Mouse (Mus musculus) retina, adult 2 months (tissue): ENCODE results near the gene Hmgn2.
"Not testable (repeated sequence)": the region's sequence is repeated elsewhere in the genome, so short reads cannot be mapped to it uniquely, and the experiment has no call there.

Source experiments
- DNase-seq: peaks from one replicate; pipeline ENCODE4 v3.0.0-alpha.2; 2012; ENCODE audit warnings: low read depth, low spot score

Hmgn2 gene

DNA sequence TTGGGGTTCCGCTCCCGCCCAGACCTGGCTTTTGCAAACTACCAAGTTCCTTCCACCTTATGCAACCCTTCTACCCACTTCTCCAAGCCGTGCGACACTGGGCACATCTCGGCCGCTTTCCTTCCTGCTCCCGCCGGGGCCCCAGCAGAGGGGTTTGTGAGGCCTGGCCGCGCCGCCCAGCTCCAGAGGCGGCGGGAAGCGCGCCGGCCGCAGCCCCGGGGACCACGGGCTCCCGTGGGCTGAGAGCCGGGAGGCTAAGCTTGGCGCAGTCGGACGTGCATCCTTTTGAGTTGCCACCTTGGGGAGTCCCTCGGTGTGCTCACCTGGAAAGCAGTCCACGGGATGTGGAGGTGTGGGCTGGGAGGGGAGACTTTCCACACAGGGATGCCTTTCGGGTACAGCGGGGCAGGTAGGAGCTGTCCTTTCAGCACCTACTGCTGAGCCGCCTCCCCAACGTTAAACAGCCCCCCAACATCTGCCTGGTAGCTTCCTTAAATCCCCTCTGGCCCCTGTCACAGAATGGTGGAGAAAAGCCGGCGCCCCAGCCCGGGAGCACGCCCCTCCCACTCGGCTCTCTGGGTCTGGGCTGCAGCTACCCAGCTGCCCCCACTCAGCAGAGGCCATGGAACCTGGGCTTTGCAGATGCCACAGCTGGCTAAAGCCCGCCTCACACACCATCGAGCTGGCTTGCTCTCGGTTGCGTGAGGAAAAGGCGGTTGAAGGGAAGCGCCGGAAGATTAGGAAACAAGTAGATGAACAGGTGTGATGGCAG lies at the start of gene Hmgn2:
TSS of gene Hmgn2 (minus strand) at position 501 of the 772 bp plus-strand sequence.
- DNase-seq: no peak

DNA sequence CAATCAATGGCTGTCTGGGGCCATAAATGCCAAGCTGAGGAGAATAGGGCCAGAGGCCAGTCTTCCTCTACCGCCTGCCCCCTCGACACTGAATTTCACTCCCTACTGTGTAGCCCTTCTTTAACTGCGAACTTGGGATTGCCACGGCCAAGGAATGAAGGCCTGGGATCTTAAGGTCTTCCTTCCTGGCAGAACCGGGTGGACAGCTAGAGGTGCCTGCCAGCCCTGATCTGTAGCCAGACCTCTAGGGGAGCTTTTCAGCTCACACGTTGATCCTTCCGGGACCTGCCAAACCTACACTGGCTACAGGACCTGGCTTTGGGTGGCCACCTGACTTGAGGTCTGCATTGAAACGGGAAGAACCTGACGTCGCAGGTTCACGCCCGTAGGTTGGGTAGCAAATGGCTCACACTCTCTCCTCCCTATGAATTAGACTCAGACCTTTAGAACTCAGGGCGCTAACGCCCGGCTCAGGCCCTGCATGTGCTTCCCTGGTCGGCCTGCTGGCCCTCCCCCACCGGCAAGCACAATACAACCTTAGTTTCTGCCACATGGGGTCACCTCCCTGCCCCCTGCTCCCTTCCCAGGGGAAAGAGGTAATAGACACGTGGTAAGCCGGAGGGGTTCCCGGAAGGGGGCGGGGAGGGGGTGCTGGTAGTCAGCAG lies 48.9 kb upstream of the Hmgn2 start:
- no peak for DNase-seq

DNA sequence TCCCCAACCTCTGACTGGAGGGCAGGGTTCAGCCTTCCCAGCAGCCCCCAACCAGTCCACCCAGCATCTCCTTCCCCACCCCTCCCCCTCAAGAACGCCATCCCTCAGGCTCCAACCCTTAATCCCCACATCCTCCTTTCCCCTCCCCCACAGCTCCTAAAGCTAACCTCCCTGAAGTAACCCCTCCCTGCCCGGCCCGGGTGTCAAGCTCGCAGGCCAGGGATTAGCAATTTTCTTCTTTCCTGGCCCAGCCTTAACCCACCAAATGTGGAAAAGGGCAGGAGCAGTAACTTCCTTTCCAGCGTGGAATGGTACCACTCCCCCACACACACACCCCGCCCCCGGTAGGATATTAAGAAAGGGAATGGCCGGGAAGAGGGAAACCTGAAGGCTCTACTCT lies 48.3 kb upstream of the Hmgn2 start:
- DNase-seq: peak; percentile 61

DNA sequence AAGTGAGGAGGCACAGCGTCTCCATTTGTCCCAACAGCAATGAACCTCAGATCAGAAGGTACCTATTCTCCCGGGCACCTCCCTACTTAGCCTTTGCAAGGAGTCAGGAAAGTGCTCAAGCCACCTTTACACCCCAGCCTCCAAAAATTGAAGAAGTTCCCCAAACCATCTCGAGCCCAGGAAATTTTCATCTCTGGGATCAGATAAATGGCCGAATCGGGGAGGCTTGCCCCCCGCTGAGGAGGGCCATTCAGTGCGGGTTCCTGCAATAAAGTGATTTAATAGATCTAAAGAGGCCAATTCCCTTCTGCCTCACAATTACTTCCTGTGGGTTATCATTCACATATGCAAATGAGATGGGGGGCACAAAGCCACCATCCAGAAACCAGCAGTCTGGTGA lies 47.8 kb upstream of the Hmgn2 start:
- no peak for DNase-seq

DNA sequence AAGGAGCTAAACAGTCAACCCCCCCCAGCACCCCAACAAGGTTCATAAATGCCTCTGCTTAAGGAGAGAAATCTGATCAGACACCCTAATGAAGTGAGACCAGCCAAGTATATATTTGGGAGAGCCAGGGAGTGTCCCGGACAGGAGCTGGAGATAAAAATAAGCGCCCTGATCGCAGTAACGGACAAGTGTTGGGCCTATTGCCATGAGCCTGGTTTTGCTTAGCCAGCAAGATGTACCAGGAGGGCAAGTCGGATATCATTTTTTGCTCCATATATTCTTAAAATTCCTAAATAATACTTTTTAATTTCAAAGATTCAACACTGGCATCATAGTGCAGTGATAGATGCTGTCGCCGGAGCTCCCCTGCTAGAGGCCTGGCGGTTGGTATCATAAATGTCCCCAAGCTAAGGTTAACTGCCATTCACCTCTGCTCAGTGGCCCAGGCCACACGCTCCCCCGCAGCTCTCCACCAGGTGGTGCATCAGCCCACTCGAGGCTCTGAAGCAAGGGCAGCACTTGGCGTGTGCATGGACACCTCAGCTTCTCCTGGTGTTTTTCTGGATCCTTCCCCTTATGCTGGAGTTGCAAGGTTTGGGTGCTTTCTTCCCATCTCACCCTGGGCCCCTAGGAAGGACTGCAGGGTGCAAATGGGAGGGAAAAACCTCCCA lies 44.5 kb upstream of the Hmgn2 start:
- no peak for DNase-seq

DNA sequence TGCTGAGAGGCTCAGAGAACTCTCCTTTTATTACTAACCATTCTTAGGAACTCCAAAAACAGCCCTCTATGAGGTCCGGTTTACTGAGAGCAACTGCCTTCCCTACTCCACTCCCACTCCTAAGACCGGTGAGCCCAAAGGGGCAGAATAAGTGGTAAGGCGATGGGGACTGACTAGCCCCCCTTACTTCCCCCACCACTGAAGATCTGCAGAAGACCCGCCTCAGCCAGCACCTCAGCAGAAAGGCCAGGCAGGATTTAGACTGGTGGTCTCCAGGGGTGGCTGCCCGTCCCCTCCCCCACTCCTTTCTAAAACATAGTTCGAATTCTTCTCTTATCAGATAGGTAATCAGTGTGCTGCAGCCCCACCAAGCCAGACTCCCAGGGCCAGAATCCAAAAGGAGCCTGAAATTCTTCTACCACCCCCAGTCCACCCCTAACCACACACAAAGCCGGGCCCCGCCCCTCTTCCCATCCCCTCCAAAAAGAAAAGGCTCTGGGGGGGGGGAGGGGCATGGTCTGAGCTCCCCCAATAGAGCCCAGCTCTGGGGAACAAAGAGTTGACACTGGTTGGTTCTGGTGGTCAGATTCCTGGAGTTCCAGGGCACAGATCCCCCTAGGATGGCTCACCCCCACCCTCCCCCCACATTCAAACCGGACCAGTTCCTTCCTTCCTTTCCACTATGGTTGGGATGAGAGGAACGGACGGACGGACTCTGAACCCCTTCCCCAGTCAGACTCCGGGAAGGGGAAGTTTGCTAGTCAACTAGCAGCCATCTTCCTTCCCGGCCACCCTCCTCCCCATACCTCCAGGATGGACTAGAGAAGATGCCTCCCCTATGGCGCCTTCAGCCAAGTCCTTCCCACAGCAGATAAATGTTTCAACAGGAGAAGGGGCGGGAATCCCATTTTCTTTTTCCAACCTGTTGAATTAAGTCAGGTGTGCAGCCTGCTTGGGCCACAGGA lies 43.3 kb upstream of the Hmgn2 start:
- no peak for DNase-seq

DNA sequence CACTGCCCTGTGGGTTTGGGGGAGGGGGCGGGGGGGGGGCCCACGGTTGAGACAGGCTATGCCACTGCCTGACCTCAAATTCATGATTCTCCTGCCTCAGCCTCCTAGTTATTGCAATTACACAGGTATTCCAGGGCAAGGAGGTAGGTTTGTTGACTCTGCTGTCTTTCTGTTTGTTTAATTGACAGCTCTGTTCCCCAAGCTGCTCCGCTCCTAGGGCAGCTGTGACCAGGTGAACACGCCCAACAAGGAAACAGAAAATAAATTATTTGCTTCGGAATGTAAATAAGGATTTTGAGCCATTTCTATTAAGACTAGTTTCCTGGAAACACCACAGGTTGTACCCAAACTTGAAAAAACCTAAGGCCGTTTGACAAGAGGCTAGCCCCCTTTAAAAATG lies 41.3 kb upstream of the Hmgn2 start:
- no peak for DNase-seq

DNA sequence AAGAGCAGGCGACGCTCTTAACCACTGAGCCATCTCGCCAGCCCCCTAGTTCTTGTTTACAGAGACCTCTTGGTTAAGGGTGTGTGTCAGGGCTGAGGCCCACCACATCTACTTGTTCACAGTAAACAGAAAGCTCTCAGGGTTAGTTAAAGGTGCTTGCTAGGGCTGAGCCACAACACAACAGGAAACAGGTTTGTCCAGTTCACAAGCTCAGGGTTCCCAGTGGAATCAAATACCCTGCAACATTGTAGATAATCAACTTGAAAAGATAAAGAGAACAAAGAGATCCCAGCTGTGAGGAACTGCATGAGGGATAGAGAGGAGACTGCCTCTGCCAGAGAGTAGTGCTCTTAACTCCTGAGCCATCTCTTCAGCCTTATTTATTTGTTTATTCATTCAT lies 38.4 kb upstream of the Hmgn2 start:
- DNase-seq: no peak

DNA sequence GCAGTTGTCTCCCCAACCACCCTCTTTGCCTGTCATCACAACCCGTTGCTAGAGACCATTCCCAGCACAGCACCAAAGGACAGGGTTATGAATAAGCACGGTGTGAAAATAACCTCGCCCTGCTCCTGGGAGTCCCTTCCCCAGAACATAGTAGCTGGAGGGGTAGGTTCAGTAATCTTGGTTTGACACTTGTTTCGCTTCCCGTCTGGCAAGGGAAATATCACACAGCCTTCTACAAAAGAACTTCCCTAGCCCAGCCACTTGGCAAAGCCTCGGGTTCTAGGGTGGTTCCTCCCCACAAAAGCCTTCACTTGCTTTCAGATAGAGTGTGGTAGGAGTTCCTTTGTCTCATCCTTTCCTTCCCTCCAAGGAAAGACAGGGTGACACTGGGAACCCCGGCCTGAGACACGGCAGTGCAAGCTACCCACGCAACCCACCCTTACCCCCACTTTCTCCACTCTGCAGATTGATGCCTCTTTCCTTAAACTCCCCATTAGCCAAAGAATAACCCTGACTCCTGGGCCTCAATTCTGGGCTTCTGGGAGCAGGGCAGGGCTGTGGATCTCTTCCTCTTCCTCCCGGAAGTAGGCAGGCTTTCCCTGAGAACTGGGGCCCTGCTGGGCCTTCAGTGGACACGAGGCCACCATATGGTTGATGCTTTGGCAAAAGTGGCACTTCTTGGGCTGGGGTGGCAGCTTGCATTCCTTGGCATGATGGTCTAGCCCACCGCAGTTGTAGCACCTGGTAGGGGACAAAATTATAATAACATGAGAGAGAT lies 37.3 kb upstream of the Hmgn2 start:
- DNase-seq: no peak

DNA sequence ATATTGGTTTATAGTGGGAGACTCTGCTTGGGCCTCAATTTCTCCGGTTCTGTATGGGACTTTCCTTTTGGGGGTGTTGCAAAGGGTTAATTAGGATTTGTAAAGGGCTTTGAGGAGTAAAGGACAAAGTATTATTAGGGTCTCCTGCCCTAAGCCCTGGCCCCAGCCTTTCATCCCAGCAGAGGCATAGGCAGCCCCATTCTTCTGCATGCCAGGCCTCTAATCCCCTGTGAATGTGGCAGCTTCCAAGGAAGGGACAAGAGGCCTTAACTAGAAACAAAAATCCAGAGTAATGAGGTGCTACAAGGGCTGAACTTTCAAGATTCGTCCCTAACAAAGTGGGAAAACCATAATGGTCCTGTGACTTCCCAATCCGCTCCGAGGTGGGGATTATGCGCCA lies 34.5 kb upstream of the Hmgn2 start:
- no peak for DNase-seq

DNA sequence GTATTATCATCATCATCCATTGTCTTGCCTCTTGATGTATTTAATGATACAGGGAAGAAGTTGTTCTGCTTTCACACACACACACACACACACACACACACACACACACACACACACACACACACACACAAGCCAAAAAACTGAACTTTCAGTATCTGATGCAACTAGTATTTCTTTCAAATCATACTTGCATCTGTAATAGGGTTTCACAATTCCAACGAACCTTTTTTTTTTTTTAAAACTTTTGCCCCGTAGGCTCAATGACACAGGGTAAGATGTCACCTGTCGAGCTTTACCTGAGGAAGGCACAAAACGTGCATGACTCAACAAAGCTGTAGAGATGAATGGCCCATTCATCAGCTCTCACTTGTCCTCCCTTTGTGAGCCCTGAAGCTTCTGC lies 33.8 kb upstream of the Hmgn2 start:
- no peak for DNase-seq

DNA sequence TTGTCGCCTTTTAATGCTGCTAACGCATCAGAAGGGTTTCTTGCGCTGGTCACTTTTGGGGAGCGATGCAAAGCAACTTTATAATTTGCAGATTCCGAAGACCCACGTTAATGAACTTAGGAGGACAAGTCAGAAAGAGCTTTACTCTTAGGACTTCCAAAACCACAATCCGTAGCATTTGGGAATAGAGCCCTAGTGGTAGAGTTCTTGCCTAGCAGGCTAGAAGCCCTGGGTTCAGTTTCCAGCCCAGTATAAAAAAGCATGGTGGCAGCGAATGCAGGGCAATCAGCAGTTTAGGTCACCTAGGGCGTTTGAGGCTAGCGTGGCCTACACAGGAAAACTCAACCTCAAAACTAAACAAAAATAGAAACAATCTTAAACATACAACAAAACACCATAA lies 33.3 kb upstream of the Hmgn2 start:
- no peak for DNase-seq

DNA sequence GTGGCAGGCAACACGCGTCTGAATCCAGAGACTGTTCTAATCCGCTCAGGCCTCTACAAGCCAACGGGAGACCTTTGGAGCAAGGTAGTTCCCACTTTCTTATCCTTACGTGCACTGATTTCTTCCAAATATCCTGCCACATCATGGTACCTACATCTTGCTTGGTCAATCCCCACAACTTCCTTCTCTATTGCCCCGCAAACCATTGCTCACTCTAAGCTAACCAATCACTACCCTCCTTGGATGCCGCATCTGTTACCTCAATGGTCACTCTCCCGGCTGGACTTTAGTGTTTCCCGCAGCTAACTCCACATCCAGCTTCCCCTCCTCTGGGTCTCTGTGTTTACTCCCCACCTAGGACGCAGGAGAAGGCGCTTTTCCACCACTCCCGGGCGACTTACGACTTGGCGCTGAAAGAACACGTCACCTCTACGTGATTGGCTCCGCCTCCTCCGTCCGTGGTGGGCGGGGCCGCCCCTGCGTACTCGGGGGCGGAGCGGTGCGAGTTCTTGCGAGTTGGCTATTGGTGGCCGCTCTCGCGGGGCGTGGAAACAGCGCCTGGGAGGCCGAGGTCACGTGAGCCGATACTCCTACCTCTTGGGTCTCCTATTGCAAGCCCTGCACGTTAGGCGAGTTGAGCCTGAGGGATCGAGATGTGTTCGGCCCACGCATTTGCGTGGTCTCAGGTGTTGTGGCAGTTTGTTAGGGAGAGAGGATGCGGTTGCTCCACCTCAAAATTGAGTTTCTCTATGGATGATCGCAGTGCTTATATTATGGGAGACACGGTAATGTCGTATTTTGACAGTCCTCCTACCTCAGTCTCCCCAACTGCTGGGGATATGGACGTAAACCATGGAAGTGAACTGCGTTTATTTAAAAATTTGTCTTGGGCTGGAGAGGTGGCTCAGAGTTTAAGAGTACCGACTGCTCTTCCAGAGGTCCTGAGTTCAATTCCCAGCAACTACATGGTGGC lies 32.3 kb upstream of the Hmgn2 start, which contains the start of gene Dhdds:
TSS of gene Dhdds (minus strand) at position 453 of the 973 bp plus-strand sequence.
- peak; percentile 94 for DNase-seq

DNA sequence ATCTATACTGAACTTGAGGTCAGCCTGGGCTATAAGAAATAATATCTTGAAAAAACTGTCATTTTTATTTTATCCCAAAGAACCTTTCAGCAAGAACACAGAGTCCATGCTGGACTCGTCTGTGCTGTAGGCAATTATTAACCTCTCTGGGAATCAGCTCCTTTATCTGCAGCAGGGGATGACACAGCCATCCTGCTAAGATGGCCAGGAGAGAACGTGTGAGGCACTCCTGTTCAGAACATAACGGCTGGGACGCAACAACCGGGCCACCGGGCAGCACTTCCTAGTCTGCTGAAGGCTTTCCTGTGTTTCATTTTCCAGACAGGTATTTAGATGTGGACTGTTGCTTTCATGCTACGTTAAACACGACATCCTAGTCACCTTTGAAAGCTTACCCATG lies 26.2 kb upstream of the Hmgn2 start:
- no peak for DNase-seq

DNA sequence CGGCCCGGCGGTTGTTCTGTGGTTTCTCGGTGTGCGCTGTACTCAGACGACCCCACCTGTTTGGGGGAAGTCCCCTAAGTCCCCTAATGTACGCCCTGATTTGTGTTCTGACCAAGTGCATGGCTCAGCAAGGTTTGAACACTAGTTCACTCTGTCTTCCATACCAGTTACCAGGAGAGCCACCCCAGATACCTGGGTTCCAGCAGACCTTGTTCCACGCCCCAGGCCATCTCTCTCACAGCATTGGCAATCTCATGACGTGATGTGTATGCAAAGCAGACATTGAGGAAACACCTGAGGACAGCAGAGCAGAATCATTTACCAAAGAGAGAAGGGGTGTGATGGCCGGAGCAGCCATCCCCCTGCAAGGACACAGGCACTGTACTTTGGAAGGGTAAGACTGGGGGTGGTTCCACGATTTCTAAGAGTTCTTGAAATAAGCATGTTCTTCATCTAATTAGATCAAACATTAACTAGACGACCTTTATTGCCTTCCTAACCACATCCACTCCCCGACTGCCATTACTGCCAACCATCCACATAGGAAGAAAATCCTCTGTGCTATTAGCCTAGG lies 22.7 kb upstream of the Hmgn2 start:
- no peak for DNase-seq

DNA sequence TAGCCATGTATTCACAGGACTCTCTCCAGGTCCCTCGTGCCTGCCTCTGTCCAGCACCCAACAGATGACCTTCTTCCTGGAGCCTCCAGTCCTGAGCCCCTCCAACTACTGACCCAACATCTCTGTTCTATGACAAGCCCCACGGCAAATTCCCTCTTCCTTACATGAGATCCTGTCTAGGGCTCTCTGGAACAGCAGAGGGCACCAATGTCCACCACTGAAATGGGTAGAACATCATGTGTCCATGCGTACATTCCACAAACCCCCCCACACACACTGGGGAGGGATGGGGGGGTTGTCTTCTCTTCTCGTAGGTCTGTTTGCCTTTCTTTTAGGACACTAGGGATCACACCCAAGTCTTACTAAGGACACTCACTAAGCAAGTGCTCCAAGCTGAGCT lies 21.6 kb upstream of the Hmgn2 start:
- DNase-seq: no peak

DNA sequence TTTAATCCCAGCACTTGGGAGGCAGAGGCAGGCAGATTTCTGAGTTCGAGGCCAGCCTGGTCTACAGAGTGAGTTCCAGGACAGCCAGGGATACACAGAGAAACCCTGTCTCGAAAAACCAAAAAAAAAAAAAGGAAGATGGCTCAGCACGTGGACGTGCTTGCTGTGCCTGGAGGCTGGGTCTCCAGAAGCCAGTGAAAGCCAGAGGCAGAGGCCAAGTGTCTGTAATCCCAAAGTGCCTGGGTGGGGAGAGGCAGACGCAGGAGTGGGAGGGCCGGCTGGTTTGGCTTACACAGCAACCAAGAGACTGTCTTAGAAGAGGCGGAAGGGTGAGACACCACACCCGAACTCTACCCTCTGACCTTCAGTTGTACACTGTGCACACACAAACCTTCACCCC lies 19.8 kb upstream of the Hmgn2 start:
- not testable (repeated sequence) for DNase-seq

DNA sequence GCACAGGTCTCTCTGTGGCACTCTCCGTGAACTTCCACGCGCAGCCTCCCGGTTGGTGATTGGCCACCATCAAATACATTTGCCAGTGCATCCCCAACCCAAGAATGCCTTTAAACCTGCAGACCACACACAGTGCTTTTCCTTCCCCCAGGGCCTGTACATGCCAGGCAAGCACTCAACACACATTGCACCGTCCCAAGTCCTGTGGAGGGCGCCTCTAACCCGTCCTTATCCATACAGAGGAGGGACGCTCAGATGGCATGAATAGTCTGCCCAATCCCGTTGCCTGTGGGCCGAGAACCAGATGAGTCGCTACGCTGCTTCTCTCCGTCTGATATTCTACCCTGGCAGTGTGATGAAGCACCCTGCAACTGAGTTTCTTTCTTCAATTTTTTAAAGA lies 14.5 kb upstream of the Hmgn2 start:
- DNase-seq: no peak

DNA sequence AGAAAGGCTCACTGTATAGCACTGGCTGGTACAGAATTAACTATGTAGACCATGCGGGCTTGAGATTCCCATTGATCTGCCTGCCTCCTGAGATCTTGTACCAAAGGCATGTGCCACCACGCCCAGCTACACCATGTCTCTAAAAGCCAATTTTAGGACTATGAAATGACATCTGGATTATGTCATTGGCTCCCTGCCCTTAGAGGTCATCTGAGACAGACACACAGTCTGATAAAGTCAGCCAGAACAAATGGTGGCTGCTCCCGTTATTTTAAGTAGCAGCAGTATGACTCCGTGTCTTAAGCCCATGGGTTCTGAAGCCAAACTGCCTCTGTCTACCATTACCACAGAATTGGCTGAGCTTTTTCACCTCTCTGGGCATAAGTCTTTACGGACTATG lies 12.0 kb upstream of the Hmgn2 start:
- no peak for DNase-seq
